Mouse (Mus musculus) E14TG2a.4 (cell line): ENCODE results near the gene Rpp38.

Source experiments
- CTCF ChIP-seq: conservative IDR thresholded peaks from 2 replicates; pipeline ENCODE4 v1.5.1; 2014; ENCODE audit warnings: low read length
- POU5F1 ChIP-seq: IDR thresholded peaks from 2 replicates; pipeline ENCODE4 v1.6.1; 2014; ENCODE audit warnings: low read length, borderline replicate concordance

GRCm38 (mm10) chr2:3324381-3325130 is 7.9 kb downstream of the Rpp38 start:
- TF ChIP-seq CTCF (no peak), POU5F1 (no peak)
